Mouse (Mus musculus) layer of hippocampus, adult 11-12 months (tissue): ENCODE data around the gene Bicdl1.

Experiments used
- DNase-seq: peaks from one replicate; pipeline ENCODE4 v3.0.0; 2022; ENCODE audit warnings: low spot score

Gene Bicdl1

GRCm38 (mm10) chr5:115626237-115626886 lies 105.1 kb downstream of the Bicdl1 start:
- no peak for DNase-seq

DNA sequence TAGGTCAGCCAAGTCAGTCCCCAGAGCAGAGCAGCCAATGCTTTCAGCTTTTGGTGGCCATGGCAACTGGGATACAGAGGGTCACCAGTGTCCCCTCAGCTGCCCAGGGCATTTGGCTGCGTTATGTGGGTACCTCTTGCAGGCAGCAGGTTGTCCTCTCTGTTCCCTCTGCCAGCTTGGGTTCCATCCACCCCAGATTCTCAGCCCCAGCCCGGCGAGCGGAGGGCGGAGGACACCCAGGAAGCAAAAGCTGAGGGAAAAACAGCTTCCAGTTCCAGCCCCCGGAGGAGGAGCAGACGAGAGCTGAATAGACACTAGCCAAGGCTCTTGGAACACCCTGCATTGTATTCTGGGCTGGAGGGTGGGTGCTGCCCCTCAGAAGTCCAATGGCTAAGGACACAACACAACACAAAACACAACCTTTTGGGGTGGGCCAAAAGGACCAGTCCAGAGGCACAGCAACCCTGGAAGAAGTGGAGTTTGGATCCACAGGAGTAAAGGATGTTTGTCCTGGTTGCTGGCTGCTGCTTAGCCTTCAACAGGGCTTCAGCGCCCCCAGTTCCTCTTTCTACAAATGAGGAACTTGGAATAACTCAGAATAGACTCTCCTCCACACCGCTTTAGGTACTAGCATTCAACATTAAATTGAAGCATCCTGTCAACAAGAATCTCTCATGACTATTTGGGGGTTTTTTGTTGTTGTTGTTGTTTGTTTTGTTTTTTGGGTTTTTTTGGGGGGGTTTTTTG lies 107.6 kb downstream of the Bicdl1 start:
- no peak for DNase-seq

DNA sequence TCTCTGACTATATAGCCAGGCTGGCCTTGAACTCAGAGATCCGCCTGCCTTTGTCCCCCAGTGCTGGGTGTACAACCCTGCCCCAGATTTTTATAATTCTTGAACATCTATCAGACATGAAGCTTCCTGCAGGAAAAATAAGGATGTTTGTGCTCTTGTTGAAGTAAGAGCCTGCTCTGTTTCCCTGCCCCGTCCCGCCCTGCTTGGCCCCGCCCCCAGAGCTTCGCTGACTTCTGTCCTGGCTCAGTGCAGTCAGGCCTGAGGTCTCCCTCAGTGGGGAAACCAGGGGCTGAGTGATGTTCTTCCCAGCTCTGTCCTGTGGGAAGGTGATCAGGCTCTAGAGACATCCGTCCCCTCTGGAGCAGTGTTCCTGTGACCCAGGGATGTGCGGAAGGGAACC lies 108.7 kb downstream of the Bicdl1 start:
- DNase-seq: no peak

DNA sequence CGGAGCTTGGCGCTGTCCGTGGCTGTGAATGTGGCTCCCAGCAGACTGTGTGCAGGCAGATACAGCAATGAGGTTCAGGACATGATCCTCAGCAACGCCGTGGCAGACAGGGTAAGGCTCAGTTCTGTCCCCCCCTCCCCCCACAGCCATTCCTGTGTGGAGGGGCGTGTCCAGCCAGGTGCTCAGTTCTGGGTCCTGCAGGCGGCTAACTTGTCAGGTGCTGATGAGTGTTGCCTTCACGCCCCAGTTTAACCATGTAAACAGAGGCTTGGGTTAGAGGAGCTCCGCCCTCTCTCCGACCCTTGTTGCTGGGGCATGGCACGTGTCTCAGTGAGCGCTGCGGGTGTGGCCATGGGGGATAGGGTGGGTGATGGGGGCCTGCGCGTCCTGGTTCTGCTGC lies 111.7 kb downstream of the Bicdl1 start:
- DNase-seq: no peak

DNA sequence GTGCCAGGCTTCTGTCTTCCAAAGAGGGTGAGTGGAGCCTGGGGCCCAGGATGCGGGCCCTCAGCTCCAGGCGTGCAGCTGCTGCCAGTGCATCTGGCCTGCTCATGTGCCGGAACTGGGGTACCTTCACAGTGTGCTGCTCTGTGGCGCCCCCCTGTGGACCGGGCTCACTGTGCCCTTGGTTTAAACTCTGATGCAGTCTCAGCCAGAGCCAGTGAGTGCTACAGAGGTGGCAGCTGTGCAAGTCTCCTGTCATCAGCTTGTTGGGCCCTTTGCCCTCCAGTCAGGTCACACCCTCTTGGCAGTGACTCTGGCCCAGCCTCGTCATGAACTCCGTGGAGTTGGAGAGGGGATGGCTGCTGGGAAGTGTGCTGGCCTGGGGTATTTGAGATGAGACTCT lies 116.5 kb downstream of the Bicdl1 start:
- DNase-seq: no peak

DNA sequence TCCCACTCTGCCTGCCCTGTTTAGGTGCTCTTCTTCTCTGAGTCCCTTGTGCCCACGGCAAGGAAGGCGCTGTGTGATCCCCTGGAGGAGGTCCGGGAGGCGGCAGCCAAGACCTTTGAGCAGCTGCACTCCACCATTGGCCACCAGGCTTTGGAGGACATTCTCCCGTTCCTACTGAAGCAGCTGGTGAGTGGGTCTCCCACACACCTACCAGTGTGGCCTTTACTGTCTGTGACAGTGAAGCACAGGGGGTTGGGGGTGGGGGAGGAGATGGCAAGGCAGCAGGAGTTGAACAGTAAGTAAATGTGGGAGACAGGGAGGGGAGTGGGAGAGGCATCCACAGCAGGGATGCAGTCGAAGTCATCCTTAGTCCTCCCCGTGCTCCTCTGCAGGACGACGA lies 118.1 kb downstream of the Bicdl1 start:
- DNase-seq: no peak

DNA sequence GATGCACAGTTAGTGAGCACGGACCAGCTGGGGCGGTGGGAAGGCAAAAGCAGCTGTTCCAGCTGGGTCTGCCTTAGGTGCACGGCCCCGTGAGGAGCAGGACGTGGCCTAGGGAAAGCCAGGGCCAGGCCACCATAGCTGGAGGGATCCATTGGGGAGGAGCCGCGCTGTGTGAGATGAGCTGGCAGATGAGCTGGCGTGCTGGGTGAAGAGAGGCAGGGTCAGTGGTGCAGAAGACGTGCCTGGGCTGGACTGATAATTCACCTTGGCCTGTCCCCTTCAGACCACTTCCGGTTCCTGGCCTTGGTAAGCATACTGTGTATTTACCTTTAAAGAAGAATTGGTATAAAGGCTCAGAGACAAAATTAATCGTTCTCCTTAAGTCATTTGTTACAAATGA lies 119.9 kb downstream of the Bicdl1 start:
- no peak for DNase-seq

DNA sequence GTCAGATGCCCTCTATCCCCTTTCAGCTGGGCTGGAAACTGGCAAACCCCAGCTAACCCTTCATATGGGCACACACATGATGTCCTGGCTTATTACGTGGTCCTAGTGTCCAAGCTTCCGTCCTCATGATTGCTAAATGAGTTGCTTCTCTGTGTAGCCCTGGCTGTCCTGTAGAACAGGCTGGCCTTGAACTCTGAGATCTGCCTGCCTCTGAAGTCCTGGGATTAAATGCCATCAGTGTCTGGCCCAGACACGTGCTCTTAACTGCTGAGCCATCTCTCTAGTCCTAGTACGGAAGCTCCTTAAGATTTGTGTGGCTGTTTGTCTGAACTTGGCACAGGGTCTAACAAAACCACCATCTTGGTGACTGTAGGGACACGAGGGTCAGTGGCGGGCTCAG lies 127.9 kb downstream of the Bicdl1 start:
- DNase-seq: no peak
